Mouse (Mus musculus): ENCODE results near the gene Scd2.
"Not testable (repeated sequence)": the region's sequence is repeated elsewhere in the genome, so short reads cannot be mapped to it uniquely, and the experiment has no call there.

The Scd2 gene

DNA sequence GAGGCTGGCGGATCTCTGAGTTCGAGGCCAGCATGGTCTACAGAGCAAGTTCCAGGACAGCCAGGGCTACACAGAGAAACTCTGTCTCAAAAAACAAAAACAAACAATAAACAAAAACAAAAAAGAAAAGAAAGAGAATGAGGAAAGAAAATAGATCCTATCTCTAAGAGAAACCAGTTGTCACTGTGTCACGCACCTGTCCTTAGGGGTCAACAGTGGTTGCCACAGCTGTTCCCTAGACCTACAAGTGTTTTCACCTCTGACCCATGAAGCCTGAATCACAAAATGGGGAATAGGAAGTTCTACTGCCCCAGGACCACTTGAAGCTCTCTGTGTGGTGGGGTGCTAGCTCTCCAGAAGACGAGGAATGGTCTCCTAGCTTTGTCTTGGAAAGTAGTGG lies 19.0 kb upstream of the Scd2 start:
- DNase-seq, result no peak

DNA sequence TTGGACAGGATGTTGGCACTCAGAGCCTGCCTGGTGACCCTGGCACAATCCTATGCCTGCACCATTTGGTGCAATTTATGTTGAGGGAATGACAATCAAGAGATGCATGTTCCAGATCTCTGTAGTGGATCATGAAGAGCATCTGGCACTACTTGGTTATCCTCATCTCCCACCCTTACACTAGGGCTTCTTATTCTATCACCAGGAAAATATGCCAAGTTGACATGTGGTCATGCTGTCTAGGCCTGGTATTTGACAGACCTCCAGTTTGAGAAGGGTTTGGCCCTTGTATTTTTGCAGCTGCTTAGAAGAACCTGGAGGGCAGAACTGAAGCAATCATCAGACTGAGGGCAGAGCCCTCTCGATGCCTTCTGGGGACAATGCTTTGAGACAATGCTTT lies 18.1 kb upstream of the Scd2 start:
- peak in 1 of 2 experiments; percentile 60 for DNase-seq

DNA sequence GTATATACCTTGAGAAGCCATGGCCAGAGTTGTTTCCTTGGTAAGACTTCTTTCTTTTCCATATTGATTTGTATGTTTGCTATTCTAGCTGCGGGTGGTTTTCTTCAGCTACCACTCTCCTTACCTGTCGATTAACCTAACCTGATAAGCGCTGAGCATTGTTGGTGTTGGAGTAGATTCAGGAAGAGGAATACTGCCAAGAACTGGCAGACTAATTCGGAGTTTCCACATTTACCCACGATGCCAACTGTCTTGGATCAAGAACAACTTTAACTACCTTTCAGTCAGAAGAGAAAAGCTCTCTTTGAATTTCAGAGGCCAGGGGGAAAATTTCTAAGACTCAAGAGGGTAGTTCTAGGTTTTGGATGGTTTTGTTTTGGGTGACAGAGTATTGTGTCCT lies 16.6 kb upstream of the Scd2 start:
- peak in 1 of 2 experiments; percentile 71 for DNase-seq

DNA sequence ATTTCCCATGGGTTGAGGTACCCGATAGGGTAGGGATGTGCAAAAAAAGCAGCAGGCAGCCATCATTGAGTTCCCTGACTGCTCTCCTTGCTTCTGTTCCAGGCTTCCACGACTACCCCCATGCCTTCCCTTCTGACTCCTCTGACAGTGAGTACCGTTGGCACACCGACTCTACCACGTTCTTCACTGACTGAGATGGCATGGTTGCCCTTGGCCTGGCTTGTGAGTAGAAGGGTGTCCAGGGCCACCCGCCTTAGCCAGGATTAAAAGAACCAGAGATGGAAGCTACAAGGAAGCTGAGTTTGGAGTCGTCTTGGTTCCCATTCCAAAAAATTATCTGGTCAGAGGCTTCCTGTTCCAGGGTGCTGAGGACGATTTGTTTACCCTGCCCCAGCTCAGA lies 15.5 kb upstream of the Scd2 start:
- no peak for DNase-seq

DNA sequence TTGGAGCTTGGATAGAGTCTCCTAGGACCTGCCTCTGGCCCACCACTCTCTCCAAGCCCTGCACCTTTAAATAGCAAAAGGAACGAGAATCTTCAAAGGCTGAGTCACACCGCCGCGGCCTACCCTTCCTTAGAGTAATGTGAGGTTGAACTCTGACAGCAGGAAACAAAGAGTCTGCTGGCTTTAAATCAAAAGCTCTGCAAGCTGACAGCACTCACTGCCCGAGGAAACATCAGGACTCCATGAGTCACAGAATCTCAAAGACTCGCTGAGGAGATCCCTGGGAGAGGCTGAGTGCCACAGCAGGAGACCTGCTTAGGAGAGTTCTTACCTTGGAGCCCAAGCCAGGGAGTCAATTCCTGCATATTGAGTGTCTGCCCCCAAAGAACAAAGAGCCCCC lies 12.7 kb upstream of the Scd2 start:
- DNase-seq, result no peak

DNA sequence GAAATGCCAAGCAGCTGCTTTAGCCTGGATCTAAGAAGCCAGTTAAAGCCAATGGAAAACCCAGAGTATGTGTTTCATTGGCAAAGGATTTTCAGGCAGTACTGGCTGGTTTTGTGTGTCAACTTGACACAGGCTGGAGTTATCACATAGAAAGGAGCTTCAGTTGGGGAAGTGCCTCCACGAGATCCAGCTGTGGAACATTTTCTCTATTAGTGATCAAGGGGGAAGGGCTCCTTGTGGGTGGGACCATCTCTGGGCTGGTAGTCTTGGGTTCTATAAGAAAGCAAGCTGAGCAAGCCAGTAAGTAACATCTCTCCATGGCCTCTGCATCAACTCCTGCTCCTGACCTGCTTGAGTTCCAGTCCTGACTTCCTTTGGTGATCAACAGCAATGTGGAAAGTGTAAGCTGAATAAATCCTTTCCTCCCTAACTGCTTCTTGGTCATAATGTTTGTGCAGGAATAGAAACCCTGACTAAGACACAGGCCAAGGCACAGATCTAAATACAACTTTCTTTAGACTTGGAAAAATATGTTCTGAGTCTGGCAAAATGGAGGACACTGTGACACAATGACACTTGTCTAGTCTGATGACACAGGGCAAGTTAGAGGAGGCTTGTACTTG lies 11.5 kb upstream of the Scd2 start:
- not testable (repeated sequence) for DNase-seq

DNA sequence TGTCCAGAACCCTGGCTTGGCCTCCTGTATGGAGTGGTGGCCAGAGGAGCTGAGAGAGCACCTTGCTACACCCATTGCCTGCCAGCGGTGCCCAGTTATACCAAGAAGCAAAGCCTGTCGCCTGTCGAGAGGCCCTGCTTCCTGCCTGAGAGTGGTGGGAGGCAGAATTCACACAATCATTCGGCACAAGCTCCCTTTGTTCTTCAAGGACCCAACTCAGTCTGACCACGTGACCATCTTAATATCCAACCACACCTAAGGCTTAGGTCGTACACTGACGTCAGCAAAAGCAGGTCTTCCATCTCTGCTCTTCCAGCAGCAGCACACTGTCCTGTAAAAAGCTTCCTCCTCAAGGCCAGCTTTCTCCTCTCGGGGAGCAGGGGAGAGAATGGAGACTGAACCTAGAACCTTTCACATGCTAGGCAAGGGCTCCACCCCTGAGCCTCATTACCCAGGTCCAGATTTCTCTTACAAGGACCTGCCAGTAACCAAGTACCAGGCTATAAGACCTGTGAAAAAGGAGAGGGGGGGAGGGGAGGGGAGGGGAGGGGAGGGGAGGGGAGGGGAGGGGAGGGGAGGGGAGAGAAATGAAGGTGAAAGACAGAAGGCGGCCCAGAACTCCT lies 10.8 kb upstream of the Scd2 start:
- no peak for DNase-seq

DNA sequence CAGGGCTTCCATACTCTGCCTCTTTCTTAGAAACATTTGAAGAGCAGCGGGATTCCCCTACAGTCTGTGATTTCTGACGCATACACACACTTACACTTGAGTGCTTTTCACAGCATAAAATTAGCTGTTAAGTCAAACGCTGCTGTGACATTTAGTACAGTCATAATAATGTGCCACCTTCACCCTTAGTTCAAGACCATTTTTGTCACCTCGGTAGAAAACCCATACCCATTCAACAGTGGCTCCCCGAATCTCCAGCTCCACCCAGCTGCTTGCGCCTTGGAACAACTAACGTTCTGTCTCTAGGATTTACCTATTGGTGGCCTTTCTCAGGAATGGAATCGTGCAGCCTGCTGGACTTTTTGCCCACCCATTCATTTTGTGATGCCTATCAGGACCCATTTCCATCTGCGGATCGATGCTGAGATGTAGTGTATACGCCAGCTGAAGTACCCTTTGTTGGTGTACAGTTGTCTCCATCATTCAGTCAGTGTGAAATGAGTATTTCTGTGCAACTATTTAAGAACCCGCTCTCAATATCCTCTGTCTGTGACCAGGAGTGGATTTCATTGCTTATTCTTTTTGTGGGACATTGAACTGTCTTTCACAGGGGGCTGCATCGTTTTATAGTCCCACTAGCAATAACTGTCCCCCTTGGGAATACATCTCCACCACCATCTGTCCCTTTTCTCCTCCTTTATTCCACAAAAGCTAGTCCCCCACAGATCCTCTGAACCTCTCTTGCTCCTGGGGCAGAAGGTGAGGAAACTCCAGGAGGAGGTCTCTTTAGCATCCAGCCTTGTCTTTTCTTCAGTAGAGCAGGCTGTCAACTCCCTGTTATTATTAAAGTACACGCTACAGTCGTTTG lies 10.1 kb upstream of the Scd2 start:
- DNase-seq, result no peak

DNA sequence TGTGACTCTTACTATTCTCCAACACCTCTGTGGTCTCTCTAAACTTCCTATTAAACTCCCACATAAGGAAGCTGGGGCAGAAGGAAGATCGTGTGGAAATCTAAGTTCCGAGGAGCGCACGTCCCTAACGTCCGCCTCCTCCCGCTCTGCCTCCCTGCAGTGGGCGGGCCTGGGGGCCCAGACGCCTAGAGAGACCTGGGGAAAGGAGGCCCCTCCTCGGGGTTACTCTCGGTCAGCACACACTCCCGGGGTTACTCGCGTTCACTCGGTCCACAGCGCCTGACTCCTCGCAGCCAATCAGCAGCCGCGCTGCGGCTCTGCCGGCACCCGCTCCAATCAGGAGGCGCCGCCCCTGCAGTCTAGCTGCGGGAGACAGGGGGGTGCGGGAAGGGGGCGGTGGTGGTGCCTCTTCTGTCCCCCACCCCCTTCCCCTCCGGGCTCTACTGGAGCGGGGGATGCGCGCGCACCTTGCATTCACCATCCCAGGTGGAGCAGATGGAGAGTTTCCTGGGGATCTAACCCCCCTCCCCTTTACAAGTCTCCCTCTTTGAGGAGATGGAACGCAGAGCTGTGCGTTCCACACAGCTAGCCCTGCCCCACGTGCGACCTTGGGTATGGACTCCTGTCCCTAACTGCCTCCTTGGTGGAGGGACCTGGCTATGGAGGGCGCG lies 9.3 kb upstream of the Scd2 start:
- DNase-seq, result peak; percentile 94 to 98

DNA sequence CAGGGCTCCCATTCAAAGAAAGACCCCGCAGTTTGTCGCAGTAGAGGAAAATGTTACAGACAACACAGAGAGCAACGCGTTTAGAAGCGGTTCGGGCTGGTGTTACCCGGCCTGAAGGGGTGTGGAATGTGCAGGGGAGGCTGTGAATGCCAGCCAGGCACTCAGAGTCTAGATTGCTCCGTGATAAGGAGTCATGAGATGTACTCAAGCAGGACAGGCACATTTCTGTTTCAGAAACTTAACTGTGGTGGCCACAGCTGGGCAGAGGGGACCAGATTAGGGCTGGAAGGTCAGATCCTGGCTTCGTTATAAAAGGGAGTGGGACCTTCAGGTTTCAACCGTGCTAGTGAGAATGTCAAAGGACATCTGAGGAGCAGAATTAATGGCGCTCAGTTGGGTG lies 8.8 kb upstream of the Scd2 start:
- DNase-seq, result no peak

DNA sequence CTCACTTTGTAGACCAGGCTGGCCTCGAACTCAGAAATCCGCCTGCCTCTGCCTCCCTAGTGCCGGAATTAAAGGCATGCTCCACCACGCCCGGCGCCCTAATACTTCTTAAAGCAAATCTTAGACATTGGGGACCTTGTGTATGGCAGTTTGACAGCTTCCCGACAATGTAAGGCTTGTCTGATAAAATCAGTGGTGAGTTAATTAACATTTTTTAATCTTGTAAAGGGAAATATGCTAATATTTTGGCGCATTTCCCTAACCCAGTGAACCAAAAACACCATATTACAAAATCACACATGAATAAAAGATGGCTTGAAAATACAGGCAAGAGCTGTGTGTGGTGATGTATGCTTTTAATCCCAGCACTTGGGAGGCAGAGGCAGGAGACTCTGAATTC lies 7.9 kb upstream of the Scd2 start:
- DNase-seq, result no peak

DNA sequence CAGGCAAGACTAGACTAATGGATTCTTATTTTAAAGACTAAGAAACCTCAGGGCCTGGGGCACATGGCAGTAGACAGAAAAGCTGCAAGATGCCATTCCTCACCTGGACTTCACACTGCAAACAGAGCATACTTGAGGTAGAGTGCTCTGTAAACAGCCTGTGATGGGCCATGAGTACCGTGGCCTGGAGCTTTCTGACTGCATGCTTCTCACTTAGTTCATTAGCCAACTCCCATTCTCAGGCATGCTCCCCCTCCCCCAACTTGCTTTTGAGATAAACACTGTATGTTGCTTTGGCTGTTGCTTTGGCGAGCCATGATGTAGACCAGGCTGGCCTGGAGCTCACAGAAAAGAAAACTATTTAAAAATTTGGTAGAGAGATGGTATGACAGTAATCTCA lies 7.4 kb upstream of the Scd2 start:
- DNase-seq, result no peak

DNA sequence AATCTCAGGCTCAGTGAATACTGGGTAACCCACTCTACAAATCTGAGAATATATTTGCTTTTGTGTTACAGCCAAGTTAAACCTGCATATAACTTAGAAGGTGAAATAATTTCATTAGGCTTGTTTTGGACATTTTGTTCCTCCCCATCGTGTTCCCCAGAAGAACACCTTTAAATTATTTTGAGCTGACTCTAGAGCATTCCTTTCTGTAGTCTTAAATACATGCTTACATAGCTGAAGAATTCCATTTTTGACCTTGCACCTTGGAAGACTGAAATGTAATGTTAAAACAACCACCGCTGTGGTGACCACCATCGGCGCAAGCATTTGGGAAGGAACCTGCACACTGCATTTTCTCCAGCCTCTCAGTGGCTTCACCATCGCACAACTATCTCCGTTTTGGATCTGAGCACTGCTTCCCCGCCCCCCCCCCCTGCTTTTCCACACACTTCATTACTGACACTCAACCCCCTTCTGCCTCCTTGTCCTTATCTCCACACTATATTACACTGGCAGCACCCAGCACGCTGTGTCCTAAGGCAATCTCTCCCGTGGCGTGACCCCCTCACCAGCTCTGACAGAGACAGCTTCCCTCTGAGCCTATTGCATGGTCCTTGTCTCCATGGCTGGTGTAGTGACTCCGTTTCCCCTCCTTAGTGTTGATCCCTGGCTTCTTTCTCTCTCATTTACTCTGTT lies 5.9 kb upstream of the Scd2 start:
- DNase-seq, result no peak

DNA sequence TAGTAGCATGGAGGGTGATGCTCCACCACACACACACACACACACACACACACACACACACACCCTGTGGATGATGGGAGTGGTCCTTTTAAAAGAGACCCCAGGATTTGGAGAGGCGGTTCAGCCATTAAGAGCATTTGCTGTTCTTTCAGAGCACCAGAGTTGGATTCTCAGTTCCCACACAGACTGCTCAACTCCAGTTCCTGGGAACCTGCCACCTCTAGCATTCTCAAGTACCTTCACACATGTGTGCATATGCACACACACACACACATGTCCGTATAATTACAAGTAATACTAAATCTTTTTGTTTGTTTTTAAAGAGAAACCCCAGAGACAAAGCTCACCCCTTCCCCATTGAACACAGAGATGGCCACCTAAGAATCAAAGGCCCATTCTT lies 1.4 kb upstream of the Scd2 start:
- DNase-seq, result no peak

DNA sequence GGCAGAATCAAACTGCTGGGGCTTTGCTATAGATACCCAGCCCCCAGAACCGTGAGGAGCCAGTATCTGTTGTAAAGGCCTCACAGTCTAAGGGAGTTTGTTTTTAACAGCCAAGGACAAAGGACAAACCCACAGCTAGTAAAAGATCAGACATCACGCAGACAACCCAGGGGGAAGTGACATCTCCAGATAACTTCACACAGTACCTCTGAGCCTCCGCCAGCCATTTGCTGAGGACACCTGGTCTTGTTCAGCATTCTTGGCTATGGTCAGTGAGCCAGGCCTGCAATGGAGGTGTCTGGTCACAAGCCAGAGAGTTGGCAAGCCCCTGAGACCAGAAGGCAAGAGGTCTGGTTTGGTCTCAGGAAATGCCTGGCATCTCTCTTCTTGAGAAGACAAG lies 991 bp upstream of the Scd2 start:
- peak; percentile 93 to 95 for DNase-seq

DNA sequence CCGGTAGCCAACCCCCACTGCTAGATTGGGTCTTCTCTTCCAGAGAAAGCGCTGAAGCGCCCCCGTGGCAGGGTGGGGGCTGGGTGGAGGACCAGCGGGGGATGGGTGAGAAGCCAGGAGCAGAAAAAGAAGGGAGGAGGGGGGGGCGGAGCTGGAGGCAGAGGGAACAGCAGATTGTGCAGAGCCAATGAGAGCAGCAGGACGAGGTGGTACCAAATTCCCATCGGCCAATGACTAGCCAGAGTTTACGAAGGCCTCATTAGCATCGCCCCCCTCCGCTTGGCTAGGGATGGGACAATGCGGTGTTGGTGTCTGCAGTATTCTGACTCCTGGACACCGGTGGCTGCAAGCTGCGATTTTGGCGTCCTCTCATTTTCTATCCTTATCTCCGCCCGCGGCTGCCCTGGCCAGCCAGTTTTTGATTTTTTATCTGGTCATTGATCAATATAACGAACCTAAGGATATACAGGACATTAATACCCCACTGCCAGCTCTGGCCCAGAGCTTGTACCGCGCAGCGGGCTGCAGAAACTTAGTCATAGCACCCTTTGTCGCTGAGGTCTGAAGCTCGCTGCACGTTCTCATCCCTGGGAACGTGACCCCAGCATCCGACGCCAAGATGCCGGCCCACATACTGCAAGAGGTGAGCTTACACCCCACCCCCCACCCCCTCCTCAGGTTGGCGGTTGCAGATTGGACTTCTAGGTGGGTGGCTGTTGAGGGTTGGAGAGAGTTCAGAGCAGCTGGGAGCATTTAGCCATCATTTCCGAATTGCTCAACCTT lies 486 bp downstream of the Scd2 start:
- peak; percentile 96 for DNase-seq

DNA sequence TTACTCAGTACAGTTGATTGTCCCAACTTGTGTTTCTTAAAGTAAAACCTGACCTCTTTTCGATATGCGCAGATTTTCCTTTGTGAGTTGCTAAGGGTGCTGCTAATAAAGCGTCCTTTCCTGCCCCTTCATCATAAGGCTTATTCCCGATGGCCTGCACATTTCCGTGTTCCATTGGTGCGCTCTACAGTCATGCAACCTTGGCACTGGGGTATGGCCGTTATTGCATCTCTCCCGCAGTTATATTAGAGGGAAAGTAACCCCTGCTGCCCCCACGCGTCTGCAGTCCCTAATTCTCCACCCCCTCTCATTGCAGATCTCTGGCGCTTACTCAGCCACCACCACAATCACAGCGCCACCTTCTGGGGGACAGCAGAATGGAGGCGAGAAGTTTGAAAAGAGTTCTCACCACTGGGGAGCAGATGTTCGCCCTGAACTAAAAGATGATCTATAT lies 1.1 kb downstream of the Scd2 start:
- DNase-seq, result peak; percentile 93 to 95

DNA sequence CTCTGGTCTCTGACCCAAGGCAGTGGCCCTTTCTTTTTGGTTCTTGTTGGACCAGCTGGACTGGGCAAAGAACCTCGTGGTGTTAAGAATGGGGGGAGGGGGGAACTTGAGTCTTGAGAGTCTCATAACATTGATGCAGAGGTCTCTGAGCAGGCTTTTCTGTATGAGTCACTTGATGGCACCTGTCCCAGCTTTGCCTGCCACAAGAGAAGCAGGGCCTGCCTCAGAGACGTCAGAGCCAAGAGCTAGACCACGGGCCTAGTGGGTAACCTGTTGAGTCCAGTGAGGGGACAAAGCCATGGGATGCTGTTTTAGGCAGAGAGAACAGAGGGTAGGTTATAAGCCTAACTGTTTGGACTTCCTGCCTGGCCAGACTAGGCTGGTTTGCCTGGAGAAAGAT lies 1.8 kb downstream of the Scd2 start:
- DNase-seq, result peak; percentile 66 to 72

DNA sequence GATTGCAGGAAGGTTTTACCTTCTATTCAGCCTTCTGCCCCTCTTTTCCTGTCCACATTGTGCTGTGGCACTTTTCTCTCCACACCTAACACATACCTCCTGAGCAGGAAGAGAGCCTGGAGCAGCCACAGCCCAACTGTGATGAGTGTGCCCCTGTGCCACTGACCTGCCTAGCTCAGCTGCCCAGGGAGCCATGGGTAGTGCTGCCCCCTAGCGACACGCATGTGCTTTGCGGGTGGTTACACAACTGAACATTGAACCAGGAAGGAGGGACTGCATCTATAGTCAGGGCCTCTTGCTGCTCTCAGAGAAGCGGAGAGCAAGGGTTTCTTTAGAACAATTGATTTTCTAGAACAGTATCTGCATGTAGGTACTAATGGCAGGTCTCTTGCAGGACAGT lies 2.3 kb downstream of the Scd2 start:
- peak; percentile 94 to 95 for DNase-seq

DNA sequence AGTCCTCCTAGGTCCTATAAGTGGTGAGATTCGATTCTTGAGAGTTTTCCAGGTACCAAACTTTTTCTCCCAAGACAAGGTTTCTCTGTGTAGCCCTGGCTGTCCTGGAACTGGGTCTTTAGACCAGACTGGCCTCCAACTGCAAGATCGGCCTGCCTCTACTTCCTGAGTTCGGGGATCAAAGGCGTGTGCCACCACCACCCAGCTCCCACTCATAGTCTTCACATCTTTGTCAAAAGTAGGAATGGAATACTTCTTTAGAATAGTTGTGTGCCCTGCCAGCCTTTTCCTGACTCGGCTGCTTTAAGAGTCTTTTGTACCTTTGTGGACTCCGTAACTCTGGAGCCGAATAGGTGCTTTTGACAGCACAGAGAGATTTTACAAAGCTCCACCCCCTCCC lies 2.7 kb downstream of the Scd2 start:
- DNase-seq, result no peak

DNA sequence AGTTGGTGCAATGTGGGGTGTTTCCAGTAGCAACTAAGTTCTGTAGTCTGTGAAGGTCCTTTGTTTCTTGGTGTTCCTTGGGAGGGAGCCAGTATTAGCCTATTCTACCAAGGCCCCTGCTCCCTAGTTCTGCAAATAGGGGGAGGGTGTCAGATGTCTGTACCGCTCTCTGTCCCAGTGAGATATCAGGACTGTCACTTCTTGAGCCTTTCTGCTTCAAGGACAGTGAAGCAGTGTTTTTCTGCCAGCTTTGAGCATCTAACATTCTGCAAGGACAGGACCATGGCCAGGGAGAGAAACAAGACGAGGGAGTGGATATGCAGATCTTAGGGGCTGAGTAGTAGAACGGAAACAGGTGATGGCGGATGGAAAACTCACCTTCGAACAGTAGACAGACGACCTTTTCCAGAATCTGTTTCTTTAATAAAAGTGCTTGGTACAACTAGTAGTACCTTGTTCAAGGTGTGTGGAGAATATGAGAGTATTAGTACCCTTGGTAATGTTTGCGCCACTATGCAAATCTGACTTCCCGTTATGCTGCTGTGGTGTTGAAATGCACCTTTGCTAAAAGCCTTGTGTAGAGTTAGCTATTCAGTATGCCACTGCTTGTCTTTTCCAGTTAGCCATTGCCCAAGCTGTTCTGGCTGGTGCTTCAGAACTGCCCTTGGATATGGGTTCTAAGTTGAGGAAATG lies 3.7 kb downstream of the Scd2 start:
- DNase-seq, result no peak

All from cerebellum, postnatal 14 days (tissue).